Mouse (Mus musculus) liver, embryonic 12.5 days (tissue): Measurements from ENCODE around the gene Kif14. TPM values are rescaled to one million over a fixed set of nuclear protein-coding genes. Genes with fewer than 3 reads are reported as not detected.

Experiments
- ATAC-seq: fragments of 200-750 bp; cut with Nextera tagmentation; 2 replicates; pipeline ENCODE4 v1.8.0; 2017; ENCODE audit warnings: moderate number of reproducible peaks, mild to moderate bottlenecking, moderate library complexity
- H3K27ac ChIP-seq: fragments of 300-500 bp; sonication (generic); 2 replicates; pipeline ENCODE4 v1.5.1; 2016; ENCODE audit warnings: mild to moderate bottlenecking
- H3K27me3 ChIP-seq: fragments of 300-500 bp; sonication (generic); replicated peaks from 2 replicates; pipeline ENCODE4 v1.6.1; 2016; ENCODE audit warnings: mild to moderate bottlenecking, moderate library complexity
- H3K36me3 ChIP-seq: fragments of 300-500 bp; sonication (generic); 2 replicates; pipeline ENCODE4 v1.6.1; 2016; ENCODE audit warnings: mild to moderate bottlenecking, moderate library complexity
- H3K4me1 ChIP-seq: fragments of 300-500 bp; sonication (generic); 2 replicates; pipeline ENCODE4 v1.6.1; 2016
- H3K4me2 ChIP-seq: fragments of 300-500 bp; sonication (generic); 2 replicates; pipeline ENCODE4 v1.6.1; 2016; ENCODE audit warnings: mild to moderate bottlenecking, moderate library complexity
- H3K4me3 ChIP-seq: fragments of 300-500 bp; sonication (generic); 2 replicates; pipeline ENCODE4 v1.5.1; 2016; ENCODE audit warnings: mild to moderate bottlenecking, moderate library complexity
- H3K9ac ChIP-seq: fragments of 300-500 bp; sonication (generic); 2 replicates; pipeline ENCODE4 v1.6.1; 2016; ENCODE audit warnings: mild to moderate bottlenecking, moderate library complexity
- H3K9me3 ChIP-seq: fragments of 300-500 bp; sonication (generic); replicated peaks from 2 replicates; pipeline ENCODE4 v1.6.1; 2016; ENCODE audit warnings: mild to moderate bottlenecking, moderate library complexity
- WGBS: fragments of 180-500 bp; shearing (Covaris S2); methylation state at CpG from one replicate; pipeline ENCODE4 v1.1.7; 2016; ENCODE audit not compliant: insufficient replicate concordance; 5-methylcytosine and 5-hydroxymethylcytosine counted together
- polyA plus RNA-seq: library from polyadenylated mRNA; unstranded; fragments of >200 nt; fragmentation: Nextera tagmentation; extraction: Ambion mirVana; gene quantifications from 2 replicates; pipeline ENCODE4 v1.2.1, GENCODE M21; 2016

The Kif14 gene
- 11.2 and 11.3 TPM in 2 replicates for polyA plus RNA-seq

DNA sequence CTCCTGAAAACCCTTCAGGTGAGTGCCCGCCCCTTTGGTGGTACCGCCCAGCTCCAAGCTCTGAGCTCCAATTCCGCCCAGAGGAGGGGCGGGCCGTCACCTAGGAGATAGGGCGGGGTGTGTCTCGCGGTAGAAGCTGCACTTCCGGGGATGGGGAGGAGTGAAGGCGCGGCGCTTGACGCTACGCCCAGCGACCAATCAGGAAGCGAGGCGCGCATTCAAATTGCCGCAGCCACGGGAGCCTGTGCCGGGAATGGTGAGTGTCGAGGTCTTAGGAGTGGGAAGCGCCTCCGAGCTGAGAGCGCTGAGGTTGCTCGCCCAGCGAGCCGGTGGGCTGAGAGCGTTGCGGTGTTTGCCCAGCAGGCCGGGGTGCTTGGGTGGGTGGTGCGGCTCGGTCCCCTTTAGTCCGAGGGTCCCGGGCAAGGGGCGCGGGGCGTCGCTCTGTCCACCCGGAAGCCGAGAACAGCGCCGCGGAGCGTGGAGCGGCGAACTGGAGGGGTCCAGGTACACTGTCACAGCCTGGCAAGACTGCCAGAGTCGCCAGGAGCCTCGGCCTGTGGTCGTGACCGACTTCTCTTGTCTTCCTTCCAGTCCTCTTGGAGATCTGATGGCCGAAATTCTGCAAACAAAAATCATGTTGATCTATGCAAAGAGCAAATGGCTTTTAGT is at the start of gene Kif14:
TSS of gene Kif14 (plus strand) at position 201 of the 669 bp plus-strand sequence.
- under 1% methylated on average over 52 of the region's 52 CpGs for WGBS
- peaks cover 38% of the 10 kb centered on the region for H3K36me3 ChIP-seq
- H3K4me2 ChIP-seq, result peak within 1 kb of the TSS; percentile 95
- peak within 1 kb of the TSS; percentile 96 for H3K9ac ChIP-seq
- ATAC-seq, result peak; percentile 100
- peak within 1 kb of the TSS; percentile 91 for H3K27ac ChIP-seq
- H3K4me3 ChIP-seq, result peak within 1 kb of the TSS; percentile 92
- H3K4me1 ChIP-seq, result peaks cover 47% of the 10 kb centered on the region
- no peaks in the 10 kb centered on the region for H3K27me3 ChIP-seq
- H3K9me3 ChIP-seq, result no peaks in the 10 kb centered on the region

DNA sequence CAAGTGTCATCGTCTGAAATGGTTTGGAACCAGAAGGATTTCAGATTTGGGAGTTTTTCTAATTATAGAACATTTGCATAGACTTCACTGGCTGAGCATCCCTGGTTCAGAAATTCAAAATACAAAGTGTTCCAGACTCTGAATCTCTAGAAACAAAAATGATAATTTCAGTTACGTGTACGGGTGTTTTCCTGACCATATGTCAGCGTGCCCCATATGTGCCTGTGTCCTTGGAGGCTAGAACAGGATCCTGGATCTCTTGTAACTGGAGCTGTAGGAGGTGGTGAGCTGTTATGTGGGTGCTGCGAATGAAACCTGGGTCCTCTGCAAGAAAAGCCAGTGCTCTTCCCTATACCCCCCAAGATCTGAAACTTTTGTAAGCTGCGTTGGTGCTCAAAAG is 47.8 kb upstream of the Kif14 start:
- Histone ChIP-seq H3K9me3 (no peaks in the 10 kb centered on the region), H3K27me3 (no peaks in the 10 kb centered on the region), H3K4me1 (peaks cover 24% of the 10 kb centered on the region), H3K9ac (no peak overlapping the region), H3K27ac (no peak overlapping the region), H3K4me2 (no peak overlapping the region), H3K36me3 (peaks cover 41% of the 10 kb centered on the region), H3K4me3 (no peak overlapping the region)
- 83% methylated on average over 6 of the region's 6 CpGs for WGBS
- no peak for ATAC-seq

GRCm38 (mm10) chr1:136427166-136427969 is 38.8 kb upstream of the Kif14 start:
- Histone ChIP-seq H3K4me2 (peak overlapping the region; percentile 60), H3K4me1 (peaks cover 43% of the 10 kb centered on the region), H3K36me3 (peaks cover 21% of the 10 kb centered on the region), H3K9ac (peak overlapping the region; percentile 53), H3K27ac (peak overlapping the region; percentile 90), H3K9me3 (no peaks in the 10 kb centered on the region), H3K4me3 (peak overlapping the region; percentile 26), H3K27me3 (no peaks in the 10 kb centered on the region)
- ATAC-seq, result peak; percentile 95
- 46% methylated on average over 11 of the region's 11 CpGs for WGBS

GRCm38 (mm10) chr1:136428981-136429380 is 37.2 kb upstream of the Kif14 start:
- H3K9ac ChIP-seq, result 0 out of 2 replicates have a peak overlapping the region, but pooled peaks have one; percentile 23
- no peak for ATAC-seq
- H3K4me1 ChIP-seq, result peaks cover 43% of the 10 kb centered on the region
- 84% methylated on average over 4 of the region's 4 CpGs for WGBS
- H3K27me3 ChIP-seq, result no peaks in the 10 kb centered on the region
- no peak overlapping the region for H3K4me2 ChIP-seq
- H3K36me3 ChIP-seq, result peaks cover 20% of the 10 kb centered on the region
- peak overlapping the region; percentile 90 for H3K27ac ChIP-seq
- H3K4me3 ChIP-seq, result no peak overlapping the region
- no peaks in the 10 kb centered on the region for H3K9me3 ChIP-seq

- Histone ChIP-seq H3K9me3 (no peaks in the 10 kb centered on the region), H3K27ac (peak overlapping the region; percentile 90), H3K9ac (no peak overlapping the region; the same call in 1 of the 2 replicates), H3K4me1 (peaks cover 43% of the 10 kb centered on the region), H3K4me2 (0 out of 2 replicates have a peak overlapping the region, but pooled peaks have one; percentile 14), H3K27me3 (no peaks in the 10 kb centered on the region), H3K36me3 (peaks cover 22% of the 10 kb centered on the region), H3K4me3 (no peak overlapping the region)
- no peak for ATAC-seq
- WGBS, result 76% methylated on average over 7 of the region's 7 CpGs
These were observed 35.9 kb upstream of the Kif14 start for GRCm38 (mm10) chr1:136430126-136430818.

GRCm38 (mm10) chr1:136440741-136441140 is 25.4 kb upstream of the Kif14 start:
- Histone ChIP-seq H3K27ac (peak overlapping the region; percentile 30; the same call in 1 of the 2 replicates), H3K9ac (no peak overlapping the region), H3K27me3 (no peaks in the 10 kb centered on the region), H3K4me1 (peaks cover 32% of the 10 kb centered on the region), H3K36me3 (peaks cover 16% of the 10 kb centered on the region), H3K9me3 (no peaks in the 10 kb centered on the region), H3K4me3 (no peak overlapping the region), H3K4me2 (no peak overlapping the region)
- WGBS, result 82% methylated on average over 7 of the region's 7 CpGs
- no peak for ATAC-seq

DNA sequence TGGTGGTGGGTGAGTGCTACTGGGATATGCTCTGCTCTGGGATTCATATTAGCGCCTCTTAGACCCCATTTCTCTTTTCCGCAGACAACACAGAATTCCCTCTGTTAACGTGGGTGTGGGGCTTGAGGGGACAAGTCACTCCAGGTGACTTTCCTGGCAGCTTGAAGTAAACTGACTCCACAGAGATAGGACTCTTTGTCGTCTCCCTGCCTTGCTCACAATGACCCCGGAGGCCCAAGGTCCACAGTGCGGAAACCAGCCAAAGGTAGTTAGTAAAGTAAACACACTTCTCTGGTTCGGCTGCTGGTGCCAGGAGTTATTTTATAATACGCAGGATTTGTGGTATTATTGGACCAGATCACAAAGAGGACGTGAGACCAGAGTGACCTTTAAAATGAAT is 23.3 kb upstream of the Kif14 start:
- no peak for ATAC-seq
- H3K9ac ChIP-seq, result no peak overlapping the region
- H3K27ac ChIP-seq, result no peak overlapping the region; the same call in 1 of the 2 replicates

GRCm38 (mm10) chr1:136444555-136445255 is 21.4 kb upstream of the Kif14 start:
- peak; percentile 99 for ATAC-seq
- no peaks in the 10 kb centered on the region for H3K27me3 ChIP-seq
- H3K27ac ChIP-seq, result peak overlapping the region; percentile 87
- 56% methylated on average over 12 of the region's 12 CpGs for WGBS
- H3K4me2 ChIP-seq, result peak overlapping the region; percentile 63
- H3K9me3 ChIP-seq, result no peaks in the 10 kb centered on the region
- H3K4me1 ChIP-seq, result peaks cover 38% of the 10 kb centered on the region
- H3K4me3 ChIP-seq, result peak overlapping the region; percentile 22
- H3K9ac ChIP-seq, result peak overlapping the region; percentile 49
- H3K36me3 ChIP-seq, result peaks cover 6% of the 10 kb centered on the region

More for the DNA sequence above, 23.3 kb upstream of the Kif14 start:
- H3K4me1 ChIP-seq, result peaks cover 38% of the 10 kb centered on the region
- H3K4me2 ChIP-seq, result no peak overlapping the region
- no peaks in the 10 kb centered on the region for H3K9me3 ChIP-seq
- H3K36me3 ChIP-seq, result peaks cover 12% of the 10 kb centered on the region
- no peaks in the 10 kb centered on the region for H3K27me3 ChIP-seq
- no peak overlapping the region for H3K4me3 ChIP-seq
- 69% methylated on average over 9 of the region's 9 CpGs for WGBS

GRCm38 (mm10) chr1:136446933-136447332 is 19.2 kb upstream of the Kif14 start:
- Histone ChIP-seq H3K9me3 (no peaks in the 10 kb centered on the region), H3K4me2 (no peak overlapping the region), H3K27me3 (no peaks in the 10 kb centered on the region), H3K36me3 (no peaks in the 10 kb centered on the region), H3K4me3 (no peak overlapping the region), H3K4me1 (peaks cover 38% of the 10 kb centered on the region), H3K27ac (no peak overlapping the region), H3K9ac (no peak overlapping the region)
- WGBS, result 80% methylated on average over 10 of the region's 10 CpGs
- ATAC-seq, result no peak

GRCm38 (mm10) chr1:136447338-136447737 is 18.8 kb upstream of the Kif14 start:
- no peak for ATAC-seq
- H3K27me3 ChIP-seq, result peaks cover 2% of the 10 kb centered on the region; the same call in 1 of the 2 replicates
- no peak overlapping the region for H3K4me3 ChIP-seq
- 67% methylated on average over 4 of the region's 4 CpGs for WGBS
- H3K36me3 ChIP-seq, result no peaks in the 10 kb centered on the region
- H3K9ac ChIP-seq, result no peak overlapping the region
- no peaks in the 10 kb centered on the region for H3K9me3 ChIP-seq
- peaks cover 38% of the 10 kb centered on the region for H3K4me1 ChIP-seq
- H3K4me2 ChIP-seq, result no peak overlapping the region
- H3K27ac ChIP-seq, result no peak overlapping the region

DNA sequence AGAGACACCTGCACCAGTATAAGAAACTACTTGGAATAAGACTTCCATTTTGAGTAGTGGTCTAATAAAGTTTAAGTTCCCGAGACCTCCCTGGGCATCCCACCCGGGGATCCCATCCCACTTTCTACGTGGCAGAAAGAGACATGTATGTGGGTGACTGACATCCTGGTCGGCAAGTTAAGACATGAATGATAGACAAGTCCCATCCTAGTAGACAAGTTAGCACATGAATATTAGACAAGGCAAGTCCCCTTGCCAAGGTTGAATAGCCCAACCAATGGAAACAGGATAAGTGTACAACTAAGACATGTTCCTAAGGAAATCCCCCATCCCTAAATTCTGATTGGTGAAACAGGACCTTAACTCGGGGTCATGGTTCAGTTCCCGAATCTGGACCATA is 16.6 kb upstream of the Kif14 start:
- no peak for ATAC-seq
- WGBS, result 81% methylated on average over 6 of the region's 6 CpGs
- Histone ChIP-seq H3K36me3 (no peaks in the 10 kb centered on the region), H3K4me2 (no peak overlapping the region), H3K27ac (no peak overlapping the region), H3K4me3 (no peak overlapping the region), H3K9ac (no peak overlapping the region), H3K9me3 (no peaks in the 10 kb centered on the region), H3K27me3 (peaks cover 24% of the 10 kb centered on the region), H3K4me1 (peaks cover 18% of the 10 kb centered on the region)
